Mouse (Mus musculus) gastrocnemius, adult 18-20 months (tissue): Measurements from ENCODE around the gene Mfsd6. TPM values are rescaled to one million over a fixed set of nuclear protein-coding genes. Genes with fewer than 3 reads are reported as not detected.

Experiments
- DNase-seq: peaks from one replicate; pipeline ENCODE4 v3.0.0; 2021; ENCODE audit warnings: low spot score
- long read RNA-seq, 2 experiments: library from polyadenylated mRNA; stranded (forward); transcript quantifications; one replicate each; pipeline ENCODE4 v2.0.0; 2021
- total RNA-seq, 2 experiments: library from RNA; stranded (reverse); gene quantifications; 2 replicates each; pipeline ENCODE4 v1.2.3; 2021

The Mfsd6 gene
- 1 to 10 TPM; 5.1 to 5.3 TPM for total RNA-seq
- long read RNA-seq, experiment 1, full-length matches to known transcripts, result 4 of 5 reads
- long read RNA-seq, experiment 1, partial matches to known transcripts, result 0 of 5 reads
- long read RNA-seq, experiment 1, other reads (novel, unspliced or antisense), result 1 of 5 reads
- long read RNA-seq, experiment 2, full-length matches to known transcripts, result 2 of 2 reads
- long read RNA-seq, experiment 2, partial matches to known transcripts, result 0 of 2 reads
- long read RNA-seq, experiment 2, other reads (novel, unspliced or antisense), result 0 of 2 reads

- DNase-seq, result peak; percentile 17
Measured at GRCm38 (mm10) chr1:52727056-52727900, at the start of gene Mfsd6. Gene Mfsd6 (minus strand): TSS chr1:52727462.

- no peak for DNase-seq
Measured at GRCm38 (mm10) chr1:52765176-52766111, 38.2 kb upstream of the Mfsd6 start.

GRCm38 (mm10) chr1:52763894-52764809, 36.9 kb upstream of the Mfsd6 start:
- no peak for DNase-seq

GRCm38 (mm10) chr1:52758174-52758573, 30.9 kb upstream of the Mfsd6 start:
- no peak for DNase-seq

GRCm38 (mm10) chr1:52754331-52754730, 27.1 kb upstream of the Mfsd6 start:
- no peak for DNase-seq

- DNase-seq, result no peak
Measured at GRCm38 (mm10) chr1:52753828-52754227, 26.6 kb upstream of the Mfsd6 start.

- DNase-seq, result no peak
Measured at GRCm38 (mm10) chr1:52752706-52753105, 25.4 kb upstream of the Mfsd6 start.

GRCm38 (mm10) chr1:52751634-52752033, 24.4 kb upstream of the Mfsd6 start:
- DNase-seq, result no peak

GRCm38 (mm10) chr1:52749978-52750377, 22.7 kb upstream of the Mfsd6 start:
- no peak for DNase-seq

- peak; percentile 56 for DNase-seq
Measured at GRCm38 (mm10) chr1:52748260-52748659, 21.0 kb upstream of the Mfsd6 start.

GRCm38 (mm10) chr1:52742567-52742966, 15.3 kb upstream of the Mfsd6 start:
- DNase-seq, result no peak

- peak; percentile 2 for DNase-seq
Measured at GRCm38 (mm10) chr1:52734208-52734607, 6.9 kb upstream of the Mfsd6 start.

- no peak for DNase-seq
Measured at GRCm38 (mm10) chr1:52730258-52730657, 3.0 kb upstream of the Mfsd6 start.

- no peak for DNase-seq
Measured at GRCm38 (mm10) chr1:52728857-52729489, 1.7 kb upstream of the Mfsd6 start.

GRCm38 (mm10) chr1:52726371-52727055, 749 bp downstream of the Mfsd6 start:
- peak; percentile 22 for DNase-seq

GRCm38 (mm10) chr1:52722586-52722985, 4.7 kb downstream of the Mfsd6 start:
- DNase-seq, result peak; percentile 15

GRCm38 (mm10) chr1:52719096-52719495, 8.2 kb downstream of the Mfsd6 start:
- DNase-seq, result no peak

- DNase-seq, result no peak
Measured at GRCm38 (mm10) chr1:52718068-52718748, 9.1 kb downstream of the Mfsd6 start.

- DNase-seq, result no peak
Measured at GRCm38 (mm10) chr1:52714451-52714850, 12.8 kb downstream of the Mfsd6 start.
